Mouse (Mus musculus): Measurements from ENCODE around the gene Leng8.

The Leng8 gene

GRCm38 (mm10) chr7:4149209-4150054, 12.6 kb downstream of the Leng8 start:
- no peak for TF ChIP-seq GATA4 (IDR thresholded peaks at IDR 0.05; ENCODE audit: insufficient replicate concordance, low read length)

GRCm38 (mm10) chr7:4150059-4150541, 13.3 kb downstream of the Leng8 start, which contains the start of gene Leng9:
Gene Leng9, minus strand, starts transcription at chr7:4150374.
- TF ChIP-seq GATA4 (IDR thresholded peaks at IDR 0.05; ENCODE audit: insufficient replicate concordance, low read length) = no peak

- no peak; the same call in 1 of the 2 replicates for TF ChIP-seq GATA4 (IDR thresholded peaks at IDR 0.05; ENCODE audit: insufficient replicate concordance, low read length)
These were observed 14.0 kb downstream of the Leng8 start for GRCm38 (mm10) chr7:4150811-4151221.

- no peak for TF ChIP-seq GATA4 (IDR thresholded peaks at IDR 0.05; ENCODE audit: insufficient replicate concordance, low read length)
These were observed 14.4 kb downstream of the Leng8 start for GRCm38 (mm10) chr7:4151241-4151640.

- no peak for TF ChIP-seq GATA4 (IDR thresholded peaks at IDR 0.05; ENCODE audit: insufficient replicate concordance, low read length)
These were observed 17.5 kb downstream of the Leng8 start for GRCm38 (mm10) chr7:4154356-4154755.

- TF ChIP-seq GATA4 (IDR thresholded peaks at IDR 0.05; ENCODE audit: insufficient replicate concordance, low read length) = no peak
These were observed 18.1 kb downstream of the Leng8 start for GRCm38 (mm10) chr7:4154976-4155375.

GRCm38 (mm10) chr7:4163571-4164072, 26.8 kb downstream of the Leng8 start:
- TF ChIP-seq GATA4 (IDR thresholded peaks at IDR 0.05; ENCODE audit: insufficient replicate concordance, low read length) = peak; percentile 13; the same call in 1 of the 2 replicates

- no peak for TF ChIP-seq GATA4 (IDR thresholded peaks at IDR 0.05; ENCODE audit: insufficient replicate concordance, low read length)
These were observed 27.5 kb downstream of the Leng8 start, which contains the start of gene Cdc42ep5 for GRCm38 (mm10) chr7:4164090-4164910. Gene Cdc42ep5, minus strand, starts transcription at chr7:4164860.

GRCm38 (mm10) chr7:4165286-4165685, 28.4 kb downstream of the Leng8 start:
- TF ChIP-seq GATA4 (IDR thresholded peaks at IDR 0.05; ENCODE audit: insufficient replicate concordance, low read length) = no peak

GRCm38 (mm10) chr7:4167098-4167497, 30.3 kb downstream of the Leng8 start:
- TF ChIP-seq GATA4 (IDR thresholded peaks at IDR 0.05; ENCODE audit: insufficient replicate concordance, low read length) = no peak; the same call in 1 of the 2 replicates

GRCm38 (mm10) chr7:4170193-4170938, 33.5 kb downstream of the Leng8 start:
- TF ChIP-seq GATA4 (IDR thresholded peaks at IDR 0.05; ENCODE audit: insufficient replicate concordance, low read length) = no peak

- TF ChIP-seq GATA4 (IDR thresholded peaks at IDR 0.05; ENCODE audit: insufficient replicate concordance, low read length) = no peak
These were observed 41.6 kb downstream of the Leng8 start for GRCm38 (mm10) chr7:4178438-4178837.

All from liver, adult (tissue).